Mouse (Mus musculus) liver, embryonic 11.5 days (tissue): ENCODE results near the gene Ccdc96. TPM values are rescaled to one million over a fixed set of nuclear protein-coding genes. Genes with fewer than 3 reads are reported as not detected.

Experiments
- ATAC-seq: fragments of 200-750 bp; cut with Nextera tagmentation; replicated peaks from 2 replicates; pipeline ENCODE4 v1.8.0; 2017; ENCODE audit warnings: moderate number of reproducible peaks, mild to moderate bottlenecking, moderate TSS enrichment, moderate library complexity; ENCODE audit not compliant: low FRiP score
- DNase-seq: peaks from one replicate; pipeline ENCODE4 v3.0.0-alpha.2; 2017; ENCODE audit warnings: low spot score
- H3K27ac ChIP-seq: fragments of 300-500 bp; sonication (generic); 2 replicates; pipeline ENCODE4 v1.5.1; 2014; ENCODE audit warnings: mild to moderate bottlenecking, low read depth, low read length, control low read depth
- H3K27me3 ChIP-seq: fragments of 300-500 bp; sonication (generic); replicated peaks from 2 replicates; pipeline ENCODE4 v1.6.1; 2014; ENCODE audit warnings: low read length, mixed read lengths; ENCODE audit not compliant: control insufficient read depth, insufficient read depth
- H3K36me3 ChIP-seq: fragments of 300-500 bp; sonication (generic); 2 replicates; pipeline ENCODE4 v1.6.1; 2014; ENCODE audit warnings: mild to moderate bottlenecking, low read length, moderate library complexity, mixed read lengths; ENCODE audit not compliant: control insufficient read depth, insufficient read depth
- H3K4me1 ChIP-seq: fragments of 300-500 bp; sonication (generic); replicated peaks from 2 replicates; pipeline ENCODE4 v1.6.1; 2014; ENCODE audit warnings: low read length, mixed read lengths; ENCODE audit not compliant: control insufficient read depth, insufficient read depth
- H3K4me2 ChIP-seq: fragments of 300-500 bp; sonication (generic); 2 replicates; pipeline ENCODE4 v1.6.1; 2014; ENCODE audit warnings: mild to moderate bottlenecking, control low read depth, moderate library complexity
- H3K4me3 ChIP-seq: fragments of 300-500 bp; sonication (generic); 2 replicates; pipeline ENCODE4 v1.5.1; 2014; ENCODE audit warnings: low read depth, low read length, control low read depth
- H3K9ac ChIP-seq: fragments of 300-500 bp; sonication (generic); 2 replicates; pipeline ENCODE4 v1.6.1; 2014; ENCODE audit warnings: low read depth, low read length, control low read depth
- H3K9me3 ChIP-seq: fragments of 300-500 bp; sonication (generic); 2 replicates; pipeline ENCODE4 v1.6.1; 2016; ENCODE audit warnings: low read length, inconsistent platforms, mixed read lengths; ENCODE audit not compliant: control insufficient read depth
- WGBS: fragments of 180-500 bp; shearing (Covaris S2); extraction: QIAGEN DNeasy Blood & Tissue Kit; methylation state at CpG from one replicate; pipeline ENCODE4 v1.1.7; 2014; 5-methylcytosine and 5-hydroxymethylcytosine counted together
- polyA plus RNA-seq: library from polyadenylated mRNA; unstranded; fragments of >200 nt; fragmentation: Nextera tagmentation; extraction: Ambion mirVana; gene quantifications from 2 replicates; pipeline ENCODE4 v1.2.1, GENCODE M21; 2014

Gene Ccdc96
- polyA plus RNA-seq, 1 experiment from 2014 or later: 0.26 TPM

DNA sequence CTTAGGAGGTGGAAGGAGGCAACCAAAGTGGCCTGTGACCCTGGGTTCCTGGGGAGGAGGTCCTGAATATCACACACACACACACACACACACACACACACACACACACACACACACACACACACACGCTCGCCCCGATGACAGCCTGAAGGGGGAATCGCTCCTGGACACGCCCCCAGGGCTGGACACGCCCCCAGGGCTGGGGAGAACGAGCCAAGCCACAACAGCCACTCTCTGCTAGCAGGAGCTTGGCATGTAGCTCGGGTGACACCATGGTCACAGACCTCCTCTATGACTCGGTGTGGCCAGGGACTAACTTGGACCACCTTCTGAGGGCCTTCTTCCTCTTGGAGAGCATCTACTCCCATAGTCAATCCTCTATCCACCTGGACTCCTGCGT is 33.3 kb upstream of the Ccdc96 start:
- peaks cover 6% of the 10 kb centered on the region; the same call in 1 of the 2 replicates for H3K4me1 ChIP-seq
- ATAC-seq (no peak; the same call in 1 of the 2 replicates), DNase-seq (no peak)
- peaks cover 3% of the 10 kb centered on the region for H3K27me3 ChIP-seq
- 16% methylated on average over 10 of the region's 10 CpGs for WGBS
- H3K9me3 ChIP-seq: no peaks in the 10 kb centered on the region
- no peak overlapping the region for H3K4me2 ChIP-seq
- no peaks in the 10 kb centered on the region for H3K36me3 ChIP-seq
- no peak overlapping the region for H3K9ac ChIP-seq
- H3K27ac ChIP-seq: no peak overlapping the region
- no peak overlapping the region for H3K4me3 ChIP-seq

DNA sequence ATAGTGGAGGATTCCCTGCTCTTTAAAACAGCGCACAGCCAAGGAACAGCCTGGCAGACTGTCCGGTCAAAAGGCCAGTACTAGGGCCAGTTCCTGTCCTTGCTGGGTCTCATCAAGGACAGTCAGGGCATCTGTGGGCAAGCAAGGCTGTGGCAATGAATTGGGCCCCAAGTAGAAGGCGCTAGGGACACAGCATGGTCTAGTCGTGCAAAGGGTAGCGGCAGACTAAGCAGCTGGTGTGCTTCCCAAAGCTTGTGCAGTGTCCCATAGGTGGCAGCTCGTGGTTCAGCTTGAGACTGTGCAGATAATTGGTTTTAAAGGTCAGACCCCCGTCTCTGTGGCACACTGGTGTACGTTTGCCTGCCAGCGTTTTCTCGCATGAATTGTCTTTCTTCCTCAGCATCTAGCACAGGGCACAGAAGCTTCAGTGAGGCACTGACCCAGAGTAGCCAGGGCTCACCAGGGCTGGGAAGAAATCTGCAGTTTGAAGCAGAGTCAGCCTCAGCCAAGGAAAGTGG is 32.5 kb upstream of the Ccdc96 start:
- peaks cover 6% of the 10 kb centered on the region; the same call in 1 of the 2 replicates for H3K4me1 ChIP-seq
- no peak overlapping the region for H3K27ac ChIP-seq
- no peak overlapping the region for H3K4me3 ChIP-seq
- WGBS: 70% methylated on average over 10 of the region's 10 CpGs
- H3K27me3 ChIP-seq: 0 out of 2 replicates have a peak, but pooled peaks cover 3% of the 10 kb centered on the region
- DNase-seq (no peak), ATAC-seq (no peak)
- H3K36me3 ChIP-seq: no peaks in the 10 kb centered on the region
- no peaks in the 10 kb centered on the region for H3K9me3 ChIP-seq
- no peak overlapping the region for H3K4me2 ChIP-seq
- H3K9ac ChIP-seq: no peak overlapping the region

DNA sequence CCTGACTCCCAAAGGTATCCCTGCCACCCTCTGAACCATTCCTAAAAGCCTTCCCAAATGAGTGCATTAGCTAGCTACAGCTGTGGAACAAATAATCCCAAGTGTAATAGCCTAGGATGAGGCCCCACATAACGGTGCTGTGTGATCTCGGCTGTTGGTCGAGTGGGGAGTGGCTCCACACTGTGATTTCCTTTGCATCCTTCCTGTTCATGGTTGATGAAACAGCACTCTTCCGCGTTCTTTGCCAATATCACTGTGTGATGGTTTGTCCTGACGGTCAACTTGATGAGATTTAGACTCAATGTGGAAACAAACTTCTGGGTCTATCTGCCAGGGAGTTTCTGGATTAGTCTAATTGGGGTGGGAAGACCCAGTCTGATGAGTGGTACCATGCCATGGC is 31.6 kb upstream of the Ccdc96 start:
- WGBS: 76% methylated on average over 6 of the region's 6 CpGs
- peaks cover 6% of the 10 kb centered on the region; the same call in 1 of the 2 replicates for H3K4me1 ChIP-seq
- H3K4me3 ChIP-seq: no peak overlapping the region
- H3K4me2 ChIP-seq: no peak overlapping the region
- no peaks in the 10 kb centered on the region for H3K9me3 ChIP-seq
- H3K27ac ChIP-seq: no peak overlapping the region
- no peak for ATAC-seq
- DNase-seq: no peak
- H3K9ac ChIP-seq: no peak overlapping the region
- H3K36me3 ChIP-seq: no peaks in the 10 kb centered on the region
- 0 out of 2 replicates have a peak, but pooled peaks cover 3% of the 10 kb centered on the region for H3K27me3 ChIP-seq

DNA sequence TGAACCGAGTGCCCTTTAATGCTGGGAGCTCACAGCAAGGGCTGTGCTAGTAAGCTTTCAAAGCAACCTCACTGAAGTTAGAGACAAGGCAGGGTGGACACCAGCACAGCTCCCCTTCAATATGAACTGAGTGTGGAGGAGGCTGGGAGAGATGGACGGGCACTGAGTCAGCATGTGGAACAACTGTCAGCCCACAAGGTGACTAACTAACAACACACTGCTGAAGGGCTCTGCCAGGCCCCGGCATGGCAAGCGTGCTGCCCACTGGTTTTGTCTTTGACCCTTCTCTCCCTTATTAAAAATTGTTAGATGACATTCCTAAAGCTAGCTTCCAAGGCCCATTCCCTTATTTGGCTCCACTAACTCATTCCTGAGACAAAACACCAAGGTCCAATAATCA is 26.7 kb upstream of the Ccdc96 start:
- Histone ChIP-seq H3K4me2 (no peak overlapping the region), H3K9me3 (no peaks in the 10 kb centered on the region), H3K4me3 (no peak overlapping the region), H3K36me3 (no peaks in the 10 kb centered on the region), H3K9ac (no peak overlapping the region), H3K27me3 (0 out of 2 replicates have a peak, but pooled peaks cover 3% of the 10 kb centered on the region), H3K27ac (no peak overlapping the region), H3K4me1 (0 out of 2 replicates have a peak, but pooled peaks cover 2% of the 10 kb centered on the region)
- ATAC-seq (no peak), DNase-seq (no peak)
- 76% methylated on average over 4 of the region's 4 CpGs for WGBS

DNA sequence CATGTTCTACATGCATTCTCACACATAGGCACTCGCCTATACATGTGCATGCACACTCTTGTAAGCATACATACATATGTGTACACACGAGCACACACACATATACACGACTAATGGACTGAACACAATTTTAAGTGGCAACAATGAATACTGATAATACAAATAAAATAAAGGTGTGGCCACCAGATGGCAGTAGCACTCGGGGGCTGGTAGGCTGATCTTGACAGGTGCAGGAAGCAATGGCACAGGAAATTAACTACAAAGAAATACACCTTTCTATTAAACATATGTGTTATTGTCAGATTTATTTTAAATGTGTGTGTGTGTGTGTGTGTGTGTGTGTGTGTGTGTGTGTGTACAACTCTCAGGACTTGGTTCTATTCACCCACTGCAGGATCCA is 25.5 kb upstream of the Ccdc96 start:
- no peak for DNase-seq
- Histone ChIP-seq H3K4me3 (no peak overlapping the region), H3K27me3 (0 out of 2 replicates have a peak, but pooled peaks cover 3% of the 10 kb centered on the region), H3K4me2 (no peak overlapping the region), H3K36me3 (no peaks in the 10 kb centered on the region), H3K4me1 (0 out of 2 replicates have a peak, but pooled peaks cover 3% of the 10 kb centered on the region), H3K9me3 (no peaks in the 10 kb centered on the region), H3K27ac (no peak overlapping the region), H3K9ac (no peak overlapping the region)
- WGBS: 13% methylated on average over 4 of the region's 4 CpGs
- no peak for ATAC-seq

DNA sequence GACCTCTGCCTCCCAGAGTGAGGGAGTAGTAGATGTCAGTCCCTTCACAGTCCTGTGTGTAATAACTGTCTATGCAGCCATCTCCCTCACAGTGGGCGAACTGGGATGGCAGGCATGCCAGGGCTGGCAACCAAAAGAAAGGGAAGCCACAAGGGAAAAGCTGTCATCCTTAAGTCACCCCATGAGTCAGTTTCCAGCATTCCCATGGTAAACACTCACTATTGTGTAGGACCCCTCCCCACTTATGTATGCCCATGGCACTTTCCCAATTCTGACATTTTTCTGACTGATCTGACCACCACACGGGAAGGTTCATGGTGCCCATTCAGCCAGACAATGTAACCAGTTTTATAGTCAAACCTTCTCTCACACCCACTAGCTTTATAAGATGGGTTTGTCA is 23.7 kb upstream of the Ccdc96 start:
- 72% methylated on average over 2 of the region's 2 CpGs for WGBS
- Histone ChIP-seq H3K4me2 (no peak overlapping the region), H3K4me3 (no peak overlapping the region), H3K27me3 (0 out of 2 replicates have a peak, but pooled peaks cover 3% of the 10 kb centered on the region), H3K9me3 (no peaks in the 10 kb centered on the region), H3K9ac (no peak overlapping the region), H3K27ac (no peak overlapping the region), H3K36me3 (no peaks in the 10 kb centered on the region), H3K4me1 (0 out of 2 replicates have a peak, but pooled peaks cover 5% of the 10 kb centered on the region)
- ATAC-seq (no peak), DNase-seq (no peak)

DNA sequence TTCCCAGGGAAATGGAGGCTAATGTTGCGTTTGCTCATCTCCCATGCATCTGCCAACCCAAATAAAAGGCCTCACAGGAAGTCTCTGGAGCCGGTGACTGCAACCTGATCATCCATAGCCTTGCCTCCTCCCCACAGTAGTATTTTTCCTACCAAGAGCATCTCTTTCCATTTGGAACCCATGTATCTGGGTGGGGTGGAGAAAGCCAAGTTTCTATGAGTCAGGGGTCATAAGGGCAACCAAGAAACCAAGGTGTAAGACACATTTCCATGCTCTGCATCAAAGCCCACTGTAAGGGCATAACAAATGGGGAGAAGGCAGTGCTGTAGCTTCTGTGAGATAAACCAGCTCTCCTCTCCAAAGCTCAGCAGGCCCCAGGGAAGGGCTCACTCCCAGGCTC is 23.2 kb upstream of the Ccdc96 start:
- 0 out of 2 replicates have a peak, but pooled peaks cover 3% of the 10 kb centered on the region for H3K27me3 ChIP-seq
- 61% methylated on average over 2 of the region's 2 CpGs for WGBS
- no peak for DNase-seq

DNA sequence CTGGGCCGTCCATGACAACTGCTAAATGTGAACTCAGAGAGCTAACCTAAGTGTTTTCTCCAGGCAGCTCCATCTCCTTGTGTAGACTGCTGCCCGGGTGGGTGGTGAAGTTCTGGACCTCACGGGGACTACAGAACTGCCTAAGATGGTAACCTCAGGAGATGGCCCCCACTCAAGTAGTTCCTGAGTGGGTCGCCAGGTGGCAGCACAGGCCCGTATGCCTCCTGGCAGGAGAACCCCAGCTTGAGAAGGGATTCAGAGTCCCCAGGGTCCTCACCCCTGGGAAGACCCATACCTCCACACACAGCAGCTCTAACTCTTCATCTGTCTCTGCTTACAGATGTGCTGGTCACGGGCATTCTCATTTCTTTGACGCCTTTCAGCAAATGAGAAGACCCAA is 21.6 kb upstream of the Ccdc96 start:
- 18% methylated on average over 7 of the region's 7 CpGs for WGBS
- H3K4me3 ChIP-seq: no peak overlapping the region
- DNase-seq: peak; percentile 70

More for the DNA sequence above, 23.2 kb upstream of the Ccdc96 start:
- H3K4me3 ChIP-seq: no peak overlapping the region
- peaks cover 9% of the 10 kb centered on the region for H3K4me1 ChIP-seq
- no peak overlapping the region for H3K9ac ChIP-seq
- no peak for ATAC-seq
- no peak overlapping the region for H3K27ac ChIP-seq
- H3K9me3 ChIP-seq: no peaks in the 10 kb centered on the region
- H3K4me2 ChIP-seq: no peak overlapping the region
- no peaks in the 10 kb centered on the region for H3K36me3 ChIP-seq

DNA sequence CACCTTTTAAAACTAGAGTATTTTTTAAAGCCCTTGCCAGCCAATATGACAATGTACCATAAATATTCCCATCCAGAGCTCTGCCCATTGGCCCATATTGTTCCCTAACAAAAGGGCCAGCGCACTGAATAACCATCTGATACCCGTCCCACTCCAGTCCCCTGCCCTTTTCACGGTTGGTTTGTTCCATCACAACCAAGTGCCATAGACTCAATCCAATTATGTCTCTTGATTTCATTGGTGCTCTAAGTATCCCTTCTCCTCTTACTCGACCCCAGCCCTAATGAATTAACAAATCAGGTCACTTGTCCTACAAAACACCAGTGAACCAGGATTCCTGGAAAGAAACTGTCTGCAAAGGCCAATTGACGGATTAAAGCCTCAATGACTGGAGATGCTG is 21.0 kb upstream of the Ccdc96 start:
- H3K4me3 ChIP-seq: no peak overlapping the region
- no peaks in the 10 kb centered on the region for H3K27me3 ChIP-seq
- no peak for ATAC-seq
- H3K4me2 ChIP-seq: no peak overlapping the region
- peaks cover 1% of the 10 kb centered on the region; the same call in 1 of the 2 replicates for H3K36me3 ChIP-seq
- H3K9me3 ChIP-seq: no peaks in the 10 kb centered on the region
- H3K27ac ChIP-seq: no peak overlapping the region
- no peak for DNase-seq
- H3K4me1 ChIP-seq: peaks cover 16% of the 10 kb centered on the region
- WGBS: 64% methylated on average over 5 of the region's 5 CpGs
- H3K9ac ChIP-seq: no peak overlapping the region

More for the DNA sequence above, 21.6 kb upstream of the Ccdc96 start:
- Histone ChIP-seq H3K9me3 (no peaks in the 10 kb centered on the region), H3K9ac (no peak overlapping the region), H3K27ac (no peak overlapping the region), H3K4me2 (no peak overlapping the region), H3K27me3 (no peaks in the 10 kb centered on the region), H3K4me1 (peaks cover 16% of the 10 kb centered on the region), H3K36me3 (no peaks in the 10 kb centered on the region)
- no peak for ATAC-seq
